Mouse (Mus musculus) liver, adult 2 months (tissue): ENCODE measurements at regions not wholly inside any gene's neighbourhood (a gene's known extent, or its start where the extent isn't known, plus 50 kb on each side); places are given as distances from the start of the nearest gene placed in this dataset.

ENCODE experiments used
- CTCF ChIP-seq: fragments of 200-500 bp; IDR thresholded peaks from 2 replicates; pipeline ENCODE4 v1.5.1; 2011; ENCODE audit warnings: low read depth, low read length, control low read depth
- POLR2A ChIP-seq: fragments of 200-500 bp; IDR thresholded peaks from 2 replicates; pipeline ENCODE4 v1.6.1; 2011; ENCODE audit warnings: low read length, control low read depth; ENCODE audit not compliant: insufficient read depth; ENCODE audit errors: extremely low read depth

- TF ChIP-seq CTCF: no peak
- no peak for TF ChIP-seq POLR2A
Observed at GRCm38 (mm10) chr4:56621782-56622181, 118.1 kb upstream of the Gm26657 start.
